Mouse (Mus musculus) MEL (cell line): ENCODE results near the gene Tsku. TPM values are rescaled to one million over a fixed set of nuclear protein-coding genes. Genes with fewer than 3 reads are reported as not detected.
A peak's percentile ranks its signal among the peaks of the same experiment; 100 is the strongest.

ENCODE experiments used
- DNase-seq: peaks from one replicate; pipeline ENCODE4 v3.0.0; 2011; ENCODE audit warnings: low read depth, low spot score
- H3K27ac ChIP-seq: 2 replicates; pipeline ENCODE4 v1.5.1; 2012; ENCODE audit warnings: low read depth, mild to moderate bottlenecking, control low read depth, low read length, moderate library complexity; ENCODE audit not compliant: control insufficient read depth
- H3K27me3 ChIP-seq, 2 experiments: fragments of 150-350 bp in 1 of 2; sonication (generic) in 1 of 2; 2 replicates each; pipeline ENCODE4 v1.6.1; 2012; ENCODE audit warnings: low read length in 2 of 2, mild to moderate bottlenecking in 2 of 2, improper control_type of control experiment in 1 of 2, moderate library complexity in 1 of 2; ENCODE audit not compliant: insufficient read depth in 2 of 2, control insufficient read depth in 1 of 2
- H3K36me3 ChIP-seq, 2 experiments: 2 replicates each; pipeline ENCODE4 v1.6.1; 2012 to 2014; ENCODE audit warnings: low read length in 2 of 2, improper control_type of control experiment in 1 of 2, inconsistent platforms in 1 of 2, mild to moderate bottlenecking in 1 of 2; ENCODE audit not compliant: insufficient read depth in 2 of 2, control insufficient read depth in 1 of 2
- H3K4me1 ChIP-seq, 2 experiments: fragments of 150-350 bp in 1 of 2; sonication (generic) in 1 of 2; 2 replicates each; pipeline ENCODE4 v1.6.1; 2012; ENCODE audit warnings: low read length in 2 of 2, improper control_type of control experiment in 1 of 2, mild to moderate bottlenecking in 1 of 2; ENCODE audit not compliant: insufficient read depth in 2 of 2, control insufficient read depth in 1 of 2
- H3K4me3 ChIP-seq, 2 experiments: fragments of 150-350 bp in 1 of 2; sonication (generic) in 1 of 2; 2 replicates each; pipeline ENCODE4 v1.5.1; 2012; ENCODE audit warnings: low read depth in 2 of 2, low read length in 2 of 2, mild to moderate bottlenecking in 2 of 2, moderate library complexity in 2 of 2, control low read depth in 1 of 2, improper control_type of control experiment in 1 of 2; ENCODE audit not compliant: control insufficient read depth in 1 of 2, insufficient read depth in 1 of 2
- H3K79me2 ChIP-seq: 2 replicates; pipeline ENCODE4 v1.6.1; 2012; ENCODE audit warnings: mild to moderate bottlenecking, low read length, moderate library complexity; ENCODE audit not compliant: control insufficient read depth, poor library complexity, insufficient read depth
- H3K9ac ChIP-seq: 2 replicates; pipeline ENCODE4 v1.6.1; 2012; ENCODE audit warnings: low read depth, mild to moderate bottlenecking, control low read depth, low read length, moderate library complexity; ENCODE audit not compliant: control insufficient read depth, poor library complexity, severe bottlenecking
- H3K9me3 ChIP-seq: fragments of 150-350 bp; sonication (generic); replicated peaks from 2 replicates; pipeline ENCODE4 v1.6.1; 2012; ENCODE audit warnings: mild to moderate bottlenecking, low read length, improper control_type of control experiment, moderate library complexity; ENCODE audit not compliant: insufficient read depth
- CHD2 ChIP-seq: IDR thresholded peaks from 2 replicates; pipeline ENCODE4 v1.6.1; 2011; ENCODE audit warnings: low read length, improper control_type of control experiment
- CTCF ChIP-seq, 3 experiments: IDR thresholded peaks in 2 of 3; conservative IDR thresholded peaks in 1 of 3; 2 replicates each; pipeline ENCODE4 v1.5.1; 2011 to 2012; ENCODE audit warnings: low read length in 3 of 3, low read depth in 2 of 3, mild to moderate bottlenecking in 2 of 3, improper control_type of control experiment in 1 of 3, inconsistent platforms in 1 of 3, mixed read lengths in 1 of 3, moderate library complexity in 1 of 3; ENCODE audit not compliant: control insufficient read depth in 1 of 3, insufficient read depth in 1 of 3, poor library complexity in 1 of 3, severe bottlenecking in 1 of 3
- GABPA ChIP-seq: IDR thresholded peaks from 2 replicates; pipeline ENCODE4 v1.6.1; 2012; ENCODE audit warnings: low read depth, mild to moderate bottlenecking, inconsistent platforms, low read length, improper control_type of control experiment, moderate library complexity
- HCFC1 ChIP-seq: IDR thresholded peaks from 2 replicates; pipeline ENCODE4 v1.6.1; 2012; ENCODE audit warnings: low read depth, mild to moderate bottlenecking, inconsistent platforms, low read length, improper control_type of control experiment, moderate library complexity
- KAT2A ChIP-seq: conservative IDR thresholded peaks from 2 replicates; pipeline ENCODE4 v1.6.1; 2012; ENCODE audit warnings: low read depth, low read length, improper control_type of control experiment, inconsistent platforms
- MXI1 ChIP-seq: IDR thresholded peaks from 2 replicates; pipeline ENCODE4 v1.6.1; 2011; ENCODE audit warnings: mild to moderate bottlenecking, low read depth, low read length, improper control_type of control experiment
- NELFE ChIP-seq: IDR thresholded peaks from 2 replicates; pipeline ENCODE4 v1.6.1; 2011; ENCODE audit warnings: low read depth, low read length, improper control_type of control experiment
- POLR2A ChIP-seq, 2 experiments: IDR thresholded peaks; 2 replicates each; pipeline ENCODE4 v1.6.1; 2011 to 2012; ENCODE audit warnings: low read length in 2 of 2, mild to moderate bottlenecking in 2 of 2, control low read depth in 1 of 2, improper control_type of control experiment in 1 of 2, low read depth in 1 of 2, moderate library complexity in 1 of 2; ENCODE audit not compliant: control insufficient read depth in 1 of 2, insufficient read depth in 1 of 2, poor library complexity in 1 of 2
- POLR2AphosphoS2 ChIP-seq: IDR thresholded peaks from 2 replicates; pipeline ENCODE4 v1.6.1; 2011; ENCODE audit warnings: low read length, improper control_type of control experiment
- RAD21 ChIP-seq: IDR thresholded peaks from 2 replicates; pipeline ENCODE4 v1.6.1; 2011; ENCODE audit warnings: mild to moderate bottlenecking, low read depth, low read length, improper control_type of control experiment
- RCOR1 ChIP-seq: IDR thresholded peaks from 2 replicates; pipeline ENCODE4 v1.6.1; 2012; ENCODE audit warnings: low read depth, mild to moderate bottlenecking, inconsistent platforms, low read length, improper control_type of control experiment
- SIN3A ChIP-seq: IDR thresholded peaks from 2 replicates; pipeline ENCODE4 v1.6.1; 2012; ENCODE audit warnings: low read length, improper control_type of control experiment, inconsistent platforms
- SMC3 ChIP-seq: IDR thresholded peaks from 2 replicates; pipeline ENCODE4 v1.6.1; 2011; ENCODE audit warnings: low read depth, low read length, improper control_type of control experiment
- TCF12 ChIP-seq: IDR thresholded peaks from 2 replicates; pipeline ENCODE4 v1.6.1; 2014; ENCODE audit warnings: low read depth, mild to moderate bottlenecking, inconsistent platforms, low read length, improper control_type of control experiment, moderate library complexity
- UBTF ChIP-seq: IDR thresholded peaks from 2 replicates; pipeline ENCODE4 v1.6.1; 2012; ENCODE audit warnings: low read depth, mild to moderate bottlenecking, inconsistent platforms, low read length, improper control_type of control experiment, moderate library complexity, borderline replicate concordance; ENCODE audit not compliant: insufficient read depth
- USF1 ChIP-seq: IDR thresholded peaks from 2 replicates; pipeline ENCODE4 v1.6.1; 2014; ENCODE audit warnings: low read depth, mild to moderate bottlenecking, inconsistent platforms, low read length, improper control_type of control experiment, moderate library complexity
- ZC3H11A ChIP-seq: IDR thresholded peaks from 2 replicates; pipeline ENCODE4 v1.6.1; 2012; ENCODE audit warnings: low read depth, mild to moderate bottlenecking, inconsistent platforms, low read length, improper control_type of control experiment
- ZMIZ1 ChIP-seq: IDR thresholded peaks from 2 replicates; pipeline ENCODE4 v1.6.1; 2012; ENCODE audit warnings: low read depth, mild to moderate bottlenecking, inconsistent platforms, low read length, improper control_type of control experiment, moderate library complexity
- polyA plus RNA-seq, 2 experiments: library from polyadenylated mRNA; stranded (reverse) in 1 of 2; unstranded in 1 of 2; fragments of >175 nt in 1 of 2; fragments of >200 nt in 1 of 2; gene quantifications; 2 replicates each; pipeline versions ENCODE4 v1.2.1 to v1.2.4; 2012; ENCODE audit warnings: low replicate concordance in 2 of 2, low read depth in 1 of 2; ENCODE audit not compliant: insufficient read length in 2 of 2, insufficient read depth in 1 of 2, missing spikeins in 1 of 2
- total RNA-seq: library from RNA; depleted of rRNA; stranded (reverse); fragments of 300-350 nt; gene quantifications from 2 replicates; pipeline ENCODE4 v1.2.3, GENCODE M21; 2012

Tsku gene
- total and polyA plus RNA-seq, 3 experiments, result 0.12 to 0.99 TPM; not detected in 1

DNA sequence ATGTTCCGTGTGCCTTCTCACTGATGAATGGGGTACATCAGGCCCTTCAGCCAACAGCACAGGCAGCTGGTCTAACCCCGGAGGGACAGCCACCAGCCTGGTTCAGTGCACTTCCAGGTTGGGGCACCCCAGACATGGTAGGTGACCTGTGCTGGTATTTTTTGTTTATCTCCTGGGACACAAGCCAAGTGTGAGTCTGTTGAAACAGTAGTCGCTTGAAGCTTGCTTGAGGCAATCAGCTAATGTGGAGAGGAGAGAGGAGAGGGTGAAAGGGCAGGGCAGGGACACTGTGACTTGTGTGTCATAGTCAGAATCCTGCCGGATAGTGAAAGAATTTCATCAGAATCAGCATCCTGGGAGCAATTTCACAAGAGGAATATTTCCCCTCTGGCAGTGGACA lies 22.2 kb upstream of the Tsku start:
- Histone ChIP-seq H3K4me1 (no peaks in the 10 kb centered on the region; a peak in 1 of 4 replicates), H3K36me3 (no peaks in the 10 kb centered on the region; a peak in 1 of 4 replicates), H3K4me3 (no peak overlapping the region), H3K79me2 (no peaks in the 10 kb centered on the region), H3K9ac (no peak overlapping the region), H3K27ac (no peak overlapping the region), H3K27me3 (peaks cover 3 to 4% of the 10 kb centered on the region in 2 experiments; a peak in 3 of 4 replicates), H3K9me3 (no peaks in the 10 kb centered on the region)
- TF ChIP-seq POLR2A (IDR thresholded peaks at IDR 0.05; ENCODE audit: control insufficient read depth in 1 of 2, insufficient read depth in 1 of 2, low read depth in 1 of 2, low read length in 2 of 2, poor library complexity in 1 of 2) (no peak), CTCF (IDR thresholded peaks at IDR 0.05 in 2 of 3, conservative IDR thresholded peaks at IDR 0.05 in 1 of 3; ENCODE audit: control insufficient read depth in 1 of 3, insufficient read depth in 1 of 3, low read depth in 2 of 3, low read length in 3 of 3, poor library complexity in 1 of 3, severe bottlenecking in 1 of 3) (no peak), RCOR1 (no peak), SMC3 (no peak), ZC3H11A (no peak), RAD21 (no peak), NELFE (no peak), GABPA (no peak), MXI1 (no peak)
- DNase-seq, result peak; percentile 23

DNA sequence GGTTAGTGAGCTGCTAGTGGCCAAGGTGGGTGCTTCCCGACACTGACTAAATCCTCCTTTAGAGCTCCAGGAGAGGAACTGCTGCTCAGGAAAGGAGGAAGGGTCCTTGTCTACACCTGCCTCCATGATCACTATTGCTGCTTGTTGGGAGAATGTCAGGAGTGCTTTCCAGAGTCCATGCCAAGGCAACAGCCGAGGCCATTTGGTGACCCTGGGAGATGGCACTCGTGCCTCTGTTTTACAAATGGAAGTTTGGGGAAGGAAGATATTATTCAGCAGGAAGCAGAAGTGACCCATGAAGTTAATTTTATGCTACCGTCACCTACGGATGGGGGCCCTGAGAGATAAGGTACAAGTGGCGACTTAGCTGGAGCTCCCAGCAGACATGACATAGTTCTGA lies 21.7 kb upstream of the Tsku start:
- H3K79me2 ChIP-seq, result no peaks in the 10 kb centered on the region
- H3K9me3 ChIP-seq, result no peaks in the 10 kb centered on the region
- DNase-seq, result peak; percentile 8
- H3K4me1 ChIP-seq, result no peaks in the 10 kb centered on the region; a peak in 1 of 4 replicates
- no peak overlapping the region for H3K27ac ChIP-seq
- TF ChIP-seq USF1 (no peak), HCFC1 (no peak), RCOR1 (no peak), KAT2A (no peak), TCF12 (no peak), RAD21 (no peak), SIN3A (no peak), GABPA (no peak), CTCF (IDR thresholded peaks at IDR 0.05 in 2 of 3, conservative IDR thresholded peaks at IDR 0.05 in 1 of 3; ENCODE audit: control insufficient read depth in 1 of 3, insufficient read depth in 1 of 3, low read depth in 2 of 3, low read length in 3 of 3, poor library complexity in 1 of 3, severe bottlenecking in 1 of 3) (no peak), POLR2AphosphoS2 (no peak), UBTF (no peak), ZMIZ1 (no peak), SMC3 (no peak), CHD2 (no peak)
- no peak overlapping the region for H3K9ac ChIP-seq
- H3K27me3 ChIP-seq, result peaks cover 4 to 5% of the 10 kb centered on the region in 2 experiments; a peak in 3 of 4 replicates
- H3K36me3 ChIP-seq, result no peaks in the 10 kb centered on the region; a peak in 1 of 4 replicates
- H3K4me3 ChIP-seq, result no peak overlapping the region
